Mouse (Mus musculus): ENCODE results near the gene Snrnp35. TPM values are rescaled to one million over a fixed set of nuclear protein-coding genes. Genes with fewer than 3 reads are reported as not detected.

Gene Snrnp35
- 9.6 and 10.5 TPM in 2 replicates for polyA plus RNA-seq (2012; ENCODE audit: low replicate concordance)

GRCm38 (mm10) chr5:124482966-124483654 lies at the start of gene Snrnp35:
Snrnp35 (plus strand) TSS chr5:124483134.

DNA sequence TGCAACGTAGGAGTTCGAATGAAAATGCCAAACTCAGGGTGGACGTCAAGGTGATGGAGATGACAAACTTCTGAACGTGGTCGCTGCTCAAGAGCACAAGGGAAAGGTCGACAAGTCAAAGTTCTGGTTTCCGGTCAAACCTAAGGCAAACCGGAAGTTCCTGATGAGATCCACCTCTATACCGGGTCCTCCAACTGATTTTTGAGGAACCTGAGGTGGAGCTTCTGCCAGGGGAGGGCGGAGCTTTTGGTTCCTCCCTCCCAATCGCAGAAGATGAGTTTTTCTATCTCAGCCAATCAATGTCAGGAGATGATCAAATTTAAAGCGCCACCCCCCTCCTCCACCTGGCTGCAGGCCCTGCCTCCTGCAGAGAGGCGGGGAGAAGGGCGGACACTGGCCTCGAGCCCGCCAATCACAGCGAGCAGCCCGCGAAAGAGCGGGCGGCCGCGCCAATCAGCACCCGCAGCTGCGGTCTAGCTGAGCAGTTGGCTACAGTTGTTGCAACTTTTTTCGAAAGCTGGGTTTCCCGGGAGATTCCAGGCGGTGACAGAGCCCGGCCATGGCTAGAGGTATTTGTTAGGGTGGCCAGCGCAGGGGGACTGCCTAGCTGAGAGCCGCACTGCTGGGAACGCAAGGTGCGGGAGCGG lies 43.4 kb upstream of the Snrnp35 start, which contains the start of gene Kmt5a:
TSS of gene Kmt5a (plus strand) at position 484 of the 647 bp plus-strand sequence.

DNA sequence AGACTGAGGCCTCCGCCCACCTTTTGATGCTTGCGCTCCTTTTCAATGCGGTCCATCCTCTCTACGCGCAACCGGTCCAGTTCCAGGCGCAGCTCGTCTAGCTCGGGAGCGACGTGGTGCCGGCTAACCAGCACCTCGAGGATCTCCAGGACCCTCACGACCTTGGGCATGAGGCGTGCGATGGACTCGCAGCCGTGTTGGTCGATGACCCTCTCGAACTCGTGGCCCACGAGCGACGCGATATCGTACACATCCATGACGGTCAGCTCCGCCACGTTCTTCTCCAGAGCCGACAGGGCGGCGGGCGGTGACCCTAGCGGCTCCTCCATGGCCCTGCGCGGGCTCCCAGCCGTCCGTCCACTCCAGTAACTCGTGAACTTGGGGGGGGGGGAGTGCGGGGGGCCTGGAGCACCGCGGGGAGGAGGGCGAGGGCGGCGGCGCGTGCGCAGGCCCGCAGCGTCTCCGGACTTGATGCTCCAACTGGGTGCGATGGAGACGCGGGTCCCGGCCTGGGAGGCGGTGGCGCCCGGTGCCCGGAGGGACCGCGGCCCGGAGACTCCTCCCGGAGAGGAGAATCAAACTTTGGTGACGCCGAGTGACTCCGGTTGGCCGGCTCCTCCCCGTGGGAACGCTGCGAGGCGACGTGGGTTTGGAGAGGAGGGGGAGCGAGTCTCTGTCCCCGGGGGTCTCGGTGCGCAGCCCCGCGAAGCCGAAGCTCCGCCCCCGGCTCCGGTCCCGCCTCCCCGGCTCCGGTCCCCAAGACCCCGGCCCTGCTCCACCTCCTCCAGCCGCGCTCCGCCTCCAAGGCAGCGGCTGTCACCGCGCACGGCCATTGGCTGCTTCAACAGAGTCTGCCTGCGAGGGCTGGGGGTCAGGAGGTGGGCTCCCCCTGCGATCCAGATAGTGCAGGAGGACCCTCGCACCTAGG lies 48.0 kb downstream of the Snrnp35 start, which contains the start of gene Rilpl1:
TSS of gene Rilpl1 (minus strand) at position 737 of the 928 bp plus-strand sequence.

GRCm38 (mm10) chr5:124540383-124540786 lies 57.5 kb downstream of the Snrnp35 start, which contains the start of gene Tmed2:
Tmed2 (plus strand) TSS chr5:124540695.

Other genes starting within 250 kb of the Snrnp35 start
- gene Pitpnm2, start 233.4 kb upstream of the Snrnp35 start, polyA plus RNA-seq (2012; ENCODE audit: low replicate concordance): 61.4 and 81.9 TPM in 2 replicates
- 2.8 and 7.4 TPM in 2 replicates for gene Mphosph9, start 155.2 kb upstream of the Snrnp35 start, polyA plus RNA-seq (2012; ENCODE audit: low replicate concordance)
- 1.3 and 5.6 TPM in 2 replicates for gene 2810006K23Rik, start 155.0 kb upstream of the Snrnp35 start, polyA plus RNA-seq (2012; ENCODE audit: low replicate concordance)
- gene Cdk2ap1, start 120.1 kb upstream of the Snrnp35 start, polyA plus RNA-seq (2012; ENCODE audit: low replicate concordance): 84.3 and 115 TPM in 2 replicates
- 19.3 and 24.4 TPM in 2 replicates for gene Sbno1, start 57.1 kb upstream of the Snrnp35 start, polyA plus RNA-seq (2012; ENCODE audit: low replicate concordance)
- gene Kmt5a, start 43.2 kb upstream of the Snrnp35 start, polyA plus RNA-seq (2012; ENCODE audit: low replicate concordance): 48.2 and 82.2 TPM in 2 replicates
- gene Rilpl2, start 4.8 kb upstream of the Snrnp35 start, polyA plus RNA-seq (2012; ENCODE audit: low replicate concordance): 43.6 and 83.7 TPM in 2 replicates
- 4.5 and 14.1 TPM in 2 replicates for gene Rilpl1, start 48.3 kb downstream of the Snrnp35 start, polyA plus RNA-seq (2012; ENCODE audit: low replicate concordance)
- gene Tmed2, start 57.6 kb downstream of the Snrnp35 start, polyA plus RNA-seq (2012; ENCODE audit: low replicate concordance): 71.7 and 173 TPM in 2 replicates
- gene Ddx55, start 69.7 kb downstream of the Snrnp35 start, polyA plus RNA-seq (2012; ENCODE audit: low replicate concordance): 21.2 and 26.4 TPM in 2 replicates
- 3.2 and 3.3 TPM in 2 replicates for gene Eif2b1, start 96.0 kb downstream of the Snrnp35 start, polyA plus RNA-seq (2012; ENCODE audit: low replicate concordance)
- gene Gtf2h3, start 96.0 kb downstream of the Snrnp35 start, polyA plus RNA-seq (2012; ENCODE audit: low replicate concordance): 1.8 and 4.3 TPM in 2 replicates
- gene Atp6v0a2, start 145.4 kb downstream of the Snrnp35 start, polyA plus RNA-seq (2012; ENCODE audit: low replicate concordance): 10.9 and 17.6 TPM in 2 replicates
- gene Dnah10, start 242.0 kb downstream of the Snrnp35 start, polyA plus RNA-seq (2012; ENCODE audit: low replicate concordance): 0.01 and 0.02 TPM in 2 replicates